Mouse (Mus musculus): ENCODE results near the gene S1pr2. TPM values are rescaled to one million over a fixed set of nuclear protein-coding genes. Genes with fewer than 3 reads are reported as not detected.
"Not testable (repeated sequence)": the region's sequence is repeated elsewhere in the genome, so short reads cannot be mapped to it uniquely, and the experiment has no call there.

Gene S1pr2
- polyA plus RNA-seq, 1 experiment = 11.7 TPM

- DNase-seq (ENCODE audit: low spot score) = no peak
Measured at GRCm38 (mm10) chr9:21000811-21001210, 24.2 kb upstream of the S1pr2 start.

GRCm38 (mm10) chr9:20998337-20998736, 21.8 kb upstream of the S1pr2 start:
- not testable (repeated sequence) for DNase-seq (ENCODE audit: low spot score)

GRCm38 (mm10) chr9:20997065-20997464, 20.5 kb upstream of the S1pr2 start:
- no peak for DNase-seq (ENCODE audit: low spot score)

- DNase-seq (ENCODE audit: low spot score) = no peak
Measured at GRCm38 (mm10) chr9:20995069-20995468, 18.5 kb upstream of the S1pr2 start.

GRCm38 (mm10) chr9:20993165-20993898, 16.8 kb upstream of the S1pr2 start:
- no peak for DNase-seq (ENCODE audit: low spot score)

GRCm38 (mm10) chr9:20991587-20991986, 15.0 kb upstream of the S1pr2 start:
- DNase-seq (ENCODE audit: low spot score) = no peak

- no peak for DNase-seq (ENCODE audit: low spot score)
Measured at GRCm38 (mm10) chr9:20990861-20991260, 14.3 kb upstream of the S1pr2 start.

GRCm38 (mm10) chr9:20987953-20988352, 11.4 kb upstream of the S1pr2 start:
- no peak for DNase-seq (ENCODE audit: low spot score)

- no peak for DNase-seq (ENCODE audit: low spot score)
Measured at GRCm38 (mm10) chr9:20986952-20987686, 10.5 kb upstream of the S1pr2 start.

- no peak for DNase-seq (ENCODE audit: low spot score)
Measured at GRCm38 (mm10) chr9:20983169-20983568, 6.6 kb upstream of the S1pr2 start.

- no peak for DNase-seq (ENCODE audit: low spot score)
Measured at GRCm38 (mm10) chr9:20982171-20982570, 5.6 kb upstream of the S1pr2 start.

GRCm38 (mm10) chr9:20979769-20980168, 3.2 kb upstream of the S1pr2 start:
- DNase-seq (ENCODE audit: low spot score) = no peak

- DNase-seq (ENCODE audit: low spot score) = no peak
Measured at GRCm38 (mm10) chr9:20979181-20979580, 2.6 kb upstream of the S1pr2 start.

- DNase-seq (ENCODE audit: low spot score) = no peak
Measured at GRCm38 (mm10) chr9:20978409-20979095, 2.0 kb upstream of the S1pr2 start.

- no peak for DNase-seq (ENCODE audit: low spot score)
Measured at GRCm38 (mm10) chr9:20976961-20977689, 544 bp upstream of the S1pr2 start.

- DNase-seq (ENCODE audit: low spot score) = no peak
Measured at GRCm38 (mm10) chr9:20975431-20976215, 958 bp downstream of the S1pr2 start.

GRCm38 (mm10) chr9:20973682-20974075, 2.9 kb downstream of the S1pr2 start:
- no peak for DNase-seq (ENCODE audit: low spot score)

- no peak for DNase-seq (ENCODE audit: low spot score)
Measured at GRCm38 (mm10) chr9:20973001-20973681, 3.4 kb downstream of the S1pr2 start.

- DNase-seq (ENCODE audit: low spot score) = peak; percentile 37
Measured at GRCm38 (mm10) chr9:20972141-20972992, 4.2 kb downstream of the S1pr2 start.

- DNase-seq (ENCODE audit: low spot score) = no peak
Measured at GRCm38 (mm10) chr9:20971751-20972140, 4.8 kb downstream of the S1pr2 start.
